Mouse (Mus musculus) myocyte (in vitro differentiated cells): ENCODE results near the gene B430306N03Rik. TPM values are rescaled to one million over a fixed set of nuclear protein-coding genes. Genes with fewer than 3 reads are reported as not detected.

Experiments used
- H3K27me3 ChIP-seq: one replicate; pipeline ENCODE4 v1.6.1; 2011; ENCODE audit not compliant: control insufficient read depth, insufficient read depth, insufficient read length
- H3K36me3 ChIP-seq: one replicate; pipeline ENCODE4 v1.6.1; 2011; ENCODE audit not compliant: control insufficient read depth, insufficient read depth
- H3K4me2 ChIP-seq: one replicate; pipeline ENCODE4 v1.6.1; 2011; ENCODE audit warnings: low read depth, control low read depth
- H3K4me3 ChIP-seq: one replicate; pipeline ENCODE4 v1.5.1; 2011; ENCODE audit warnings: mild to moderate bottlenecking, control low read depth, moderate library complexity
- H3K79me2 ChIP-seq: one replicate; pipeline ENCODE4 v1.6.1; 2011; ENCODE audit not compliant: control insufficient read depth, insufficient read depth
- H3ac ChIP-seq: one replicate; pipeline ENCODE4 v1.6.1; 2011; ENCODE audit not compliant: control insufficient read depth, insufficient read length
- CEBPB ChIP-seq: IDR thresholded peaks from 2 replicates; pipeline ENCODE4 v1.6.1; 2011; ENCODE audit warnings: mild to moderate bottlenecking, moderate library complexity; ENCODE audit not compliant: poor library complexity, insufficient read depth, severe bottlenecking
- E2F4 ChIP-seq: IDR thresholded peaks from one replicate; pipeline ENCODE4 v1.6.1; 2011; ENCODE audit warnings: mild to moderate bottlenecking, control low read depth, moderate library complexity; ENCODE audit not compliant: insufficient read depth
- MAX ChIP-seq: IDR thresholded peaks from one replicate; pipeline ENCODE4 v1.6.1; 2011; ENCODE audit warnings: low read depth, mild to moderate bottlenecking, control low read depth
- MYOD1 ChIP-seq, 3 experiments: IDR thresholded peaks; one replicate each; pipeline ENCODE4 v1.6.1; 2011; ENCODE audit warnings: control low read depth in 2 of 3, low read depth in 2 of 3, mild to moderate bottlenecking in 2 of 3, moderate library complexity in 1 of 3; ENCODE audit not compliant: insufficient read length in 2 of 3, control insufficient read depth in 1 of 3
- MYOG ChIP-seq, 3 experiments: IDR thresholded peaks; one replicate each; pipeline ENCODE4 v1.6.1; 2011; ENCODE audit warnings: control low read depth in 2 of 3, low read depth in 2 of 3, mild to moderate bottlenecking in 2 of 3; ENCODE audit not compliant: insufficient read length in 2 of 3, control insufficient read depth in 1 of 3, insufficient read depth in 1 of 3
- POLR2A ChIP-seq: IDR thresholded peaks from one replicate; pipeline ENCODE4 v1.6.1; 2011; ENCODE audit warnings: low read depth, mild to moderate bottlenecking, control low read depth, moderate library complexity; ENCODE audit not compliant: insufficient read length
- POLR2AphosphoS2 ChIP-seq: IDR thresholded peaks from one replicate; pipeline ENCODE4 v1.6.1; 2011; ENCODE audit warnings: low read depth, control low read depth; ENCODE audit not compliant: insufficient read length
- REST ChIP-seq: IDR thresholded peaks from one replicate; pipeline ENCODE4 v1.6.1; 2011; ENCODE audit warnings: mild to moderate bottlenecking, control low read depth, moderate library complexity; ENCODE audit not compliant: insufficient read depth, insufficient read length
- SRF ChIP-seq: IDR thresholded peaks from one replicate; pipeline ENCODE4 v1.6.1; 2011; ENCODE audit warnings: low read depth; ENCODE audit not compliant: control insufficient read depth, insufficient read length
- TCF12 ChIP-seq: IDR thresholded peaks from one replicate; pipeline ENCODE4 v1.6.1; 2011; ENCODE audit warnings: mild to moderate bottlenecking, control low read depth; ENCODE audit not compliant: poor library complexity, insufficient read depth, severe bottlenecking
- TCF3 ChIP-seq: IDR thresholded peaks from one replicate; pipeline ENCODE4 v1.6.1; 2011; ENCODE audit warnings: low read depth, control low read depth; ENCODE audit not compliant: insufficient read length
- USF1 ChIP-seq: IDR thresholded peaks from one replicate; pipeline ENCODE4 v1.6.1; 2011; ENCODE audit warnings: low read depth, mild to moderate bottlenecking, control low read depth, moderate library complexity
- polyA plus RNA-seq: library from polyadenylated mRNA; unstranded; fragments of >200 nt; fragmentation: generic; extraction: Trizol; gene quantifications from one replicate; pipeline ENCODE4 v1.2.1, GENCODE M21; 2012; ENCODE audit warnings: missing spikeins

The B430306N03Rik gene
- polyA plus RNA-seq, 1 experiment: not detected

DNA sequence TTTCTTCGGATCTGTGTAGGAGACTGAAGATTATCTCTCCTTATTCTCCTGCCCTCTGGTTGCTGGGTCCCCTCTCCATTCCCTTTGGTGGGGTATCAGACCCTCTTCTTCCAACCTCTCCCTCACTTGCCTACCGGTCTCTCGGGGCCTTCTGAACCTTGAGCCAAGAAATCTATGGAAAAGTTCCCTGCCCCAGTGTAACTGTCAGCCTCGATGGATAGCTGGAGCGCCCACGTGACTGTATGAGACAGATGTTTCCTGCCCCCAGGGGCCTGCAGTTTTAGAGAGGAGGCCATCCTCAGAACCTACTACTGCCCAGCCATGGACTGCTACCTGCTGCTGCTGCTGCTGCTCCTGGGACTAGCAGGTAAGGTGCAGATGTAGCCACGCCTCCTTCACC lies 43.7 kb downstream of the B430306N03Rik start, which contains the start of gene Treml1:
Gene Treml1, plus strand, starts transcription at position 301 of the 400 bp plus-strand sequence.
- TF ChIP-seq USF1 (peak; percentile 32), E2F4 (no peak), POLR2A (no peak), CEBPB (no peak), MYOD1 (IDR thresholded peaks at IDR 0.05; ENCODE audit: control insufficient read depth in 1 of 3, insufficient read length in 2 of 3, low read depth in 2 of 3) (no peak), MYOG (IDR thresholded peaks at IDR 0.05; ENCODE audit: control insufficient read depth in 1 of 3, insufficient read depth in 1 of 3, insufficient read length in 2 of 3, low read depth in 2 of 3) (no peak), REST (no peak), SRF (no peak)
- no peaks in the 10 kb centered on the region for H3K27me3 ChIP-seq
- H3K4me3 ChIP-seq: no peak within 1 kb of the TSS
- H3K4me2 ChIP-seq: no peak within 1 kb of the TSS
- no peaks in the 10 kb centered on the region for H3K36me3 ChIP-seq
- no peak within 1 kb of the TSS for H3ac ChIP-seq
- no peaks in the 10 kb centered on the region for H3K79me2 ChIP-seq

- no peaks in the 10 kb centered on the region for H3K79me2 ChIP-seq
- no peak overlapping the region for H3K4me2 ChIP-seq
- no peaks in the 10 kb centered on the region for H3K27me3 ChIP-seq
- no peak overlapping the region for H3ac ChIP-seq
- no peak overlapping the region for H3K4me3 ChIP-seq
- TF ChIP-seq SRF: no peak
- no peak for TF ChIP-seq MYOG (IDR thresholded peaks at IDR 0.05; ENCODE audit: control insufficient read depth in 1 of 3, insufficient read depth in 1 of 3, insufficient read length in 2 of 3, low read depth in 2 of 3)
- no peak for TF ChIP-seq CEBPB
- no peak for TF ChIP-seq MAX
- TF ChIP-seq USF1: no peak
- TF ChIP-seq POLR2A: no peak
- no peak for TF ChIP-seq MYOD1 (IDR thresholded peaks at IDR 0.05; ENCODE audit: control insufficient read depth in 1 of 3, insufficient read length in 2 of 3, low read depth in 2 of 3)
- TF ChIP-seq POLR2AphosphoS2: no peak
- no peak for TF ChIP-seq TCF12
- no peak for TF ChIP-seq E2F4
- TF ChIP-seq TCF3: no peak
- TF ChIP-seq REST: no peak
- H3K36me3 ChIP-seq: no peaks in the 10 kb centered on the region
These were observed 44.5 kb downstream of the B430306N03Rik start for GRCm38 (mm10) chr17:48360462-48360861.

- TF ChIP-seq POLR2AphosphoS2 (no peak), SRF (no peak)
- no peak overlapping the region for H3K4me2 ChIP-seq
These were observed 46.4 kb downstream of the B430306N03Rik start for GRCm38 (mm10) chr17:48362346-48362745.

GRCm38 (mm10) chr17:48362966-48363365 lies 47.0 kb downstream of the B430306N03Rik start:
- Histone ChIP-seq H3K4me2 (no peak overlapping the region), H3K4me3 (no peak overlapping the region), H3ac (no peak overlapping the region), H3K36me3 (no peaks in the 10 kb centered on the region), H3K79me2 (no peaks in the 10 kb centered on the region), H3K27me3 (no peaks in the 10 kb centered on the region)
- no peak for TF ChIP-seq E2F4
- TF ChIP-seq POLR2AphosphoS2: no peak
- TF ChIP-seq TCF12: no peak
- no peak for TF ChIP-seq USF1
- TF ChIP-seq MYOG (IDR thresholded peaks at IDR 0.05; ENCODE audit: control insufficient read depth in 1 of 3, insufficient read depth in 1 of 3, insufficient read length in 2 of 3, low read depth in 2 of 3): no peak
- no peak for TF ChIP-seq CEBPB
- no peak for TF ChIP-seq SRF
- no peak for TF ChIP-seq MAX

More at GRCm38 (mm10) chr17:48362346-48362745, 46.4 kb downstream of the B430306N03Rik start:
- Histone ChIP-seq H3K4me3 (no peak overlapping the region), H3K36me3 (no peaks in the 10 kb centered on the region), H3K27me3 (no peaks in the 10 kb centered on the region), H3ac (no peak overlapping the region), H3K79me2 (no peaks in the 10 kb centered on the region)

DNA sequence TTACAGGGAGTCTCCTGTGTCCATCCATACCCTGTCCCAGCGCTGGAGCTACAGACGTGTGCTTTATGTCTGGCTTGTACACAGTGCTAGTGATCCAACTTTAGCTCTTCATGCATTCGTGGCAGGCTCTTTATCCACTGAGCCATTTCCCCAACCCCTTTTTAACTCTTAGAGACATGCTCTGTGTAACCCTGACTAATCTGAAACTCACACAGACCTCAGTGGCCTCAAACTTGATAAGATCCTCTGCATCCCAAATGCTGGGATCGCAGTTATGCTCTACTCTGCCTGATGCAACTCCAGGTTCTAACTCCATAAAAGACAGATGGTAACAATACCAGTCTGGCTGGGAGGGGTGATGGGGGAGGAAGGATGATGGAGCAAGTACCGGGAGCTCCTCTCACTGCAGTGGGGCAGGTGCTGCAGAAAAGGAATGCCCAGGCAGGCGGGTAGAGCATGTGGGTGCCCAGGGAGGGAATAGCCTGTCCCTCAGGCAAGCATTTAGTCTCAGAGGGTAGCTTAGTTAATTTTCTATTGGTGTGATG lies 47.6 kb downstream of the B430306N03Rik start:
- Histone ChIP-seq H3K36me3 (no peaks in the 10 kb centered on the region), H3K27me3 (no peaks in the 10 kb centered on the region), H3K4me3 (no peak overlapping the region), H3ac (no peak overlapping the region), H3K4me2 (no peak overlapping the region), H3K79me2 (no peaks in the 10 kb centered on the region)
- TF ChIP-seq POLR2A (no peak), E2F4 (no peak), CEBPB (no peak), MYOD1 (IDR thresholded peaks at IDR 0.05; ENCODE audit: control insufficient read depth in 1 of 3, insufficient read length in 2 of 3, low read depth in 2 of 3) (no peak), SRF (no peak), USF1 (no peak), REST (no peak), TCF12 (no peak), MAX (no peak), POLR2AphosphoS2 (no peak), TCF3 (no peak), MYOG (IDR thresholded peaks at IDR 0.05; ENCODE audit: control insufficient read depth in 1 of 3, insufficient read depth in 1 of 3, insufficient read length in 2 of 3, low read depth in 2 of 3) (no peak)
